15 mouse cellular contexts compared by ENCODE assay signal in the genomic region with DNA sequence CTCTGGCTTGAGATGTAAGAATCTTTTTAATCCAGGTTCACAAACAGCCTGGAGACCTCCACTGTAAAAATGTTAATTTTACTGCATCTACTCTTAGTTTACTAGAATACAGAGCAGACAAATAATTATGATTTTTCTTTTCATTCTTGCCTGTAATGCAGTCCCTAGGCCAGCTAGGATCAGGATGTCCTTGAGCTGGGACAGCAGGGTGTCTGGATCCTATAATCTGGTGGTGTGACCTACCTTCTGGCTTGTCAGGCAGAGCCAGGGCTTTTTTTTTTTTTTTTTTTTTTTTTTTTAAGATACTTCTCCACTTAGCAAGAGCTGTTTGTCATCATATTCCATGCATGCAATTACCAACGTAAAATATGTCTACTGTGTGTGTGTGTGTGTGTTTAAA. TPM values are rescaled to one million over a fixed set of nuclear protein-coding genes. Genes with fewer than 3 reads are reported as not detected.
DNase-seq lines count a peak whose midpoint lies in the region.
"Had no signal": no experiment of that assay in that cellular context is flagged by ENCODE, and none has a peak within 500 bp of the region (broad histone marks: within the 10 kb centered on the region; RNA-seq: fewer than 3 reads in every experiment).

No protein-coding gene starts in this region.

- peak; percentile 25 to 49 for DNase-seq in cerebellum, adult 18-20 months
- DNase-seq in cerebellum, adult 8-10 months = no peak
- DNase-seq in cerebellum, adult 9-10 months = peak; percentile 58
- peak; percentile 36 to 48 for DNase-seq in cerebellum, postnatal 14 days
- DNase-seq in adipocyte (ENCODE audit: low spot score) = no peak
- no peak for DNase-seq in adrenal gland, postnatal 14 days
- DNase-seq in neural tube, embryonic 10.5 days (ENCODE audit: extremely low spot score, low spot score) = no peak
- DNase-seq: adrenal gland, adult 2 months; adrenal gland, postnatal 25 days; gastrocnemius, adult 2 months; gastrocnemius, postnatal 14 days; heart, postnatal 10 days; heart, postnatal 36 days; kidney, adult 11 months; kidney, adult 8-10 months had no signal

RNA-seq across cellular contexts. Expression of gene 4932438A13Rik, which starts 37.8 kb away (rescaled TPM):
- total RNA-seq in adrenal gland, postnatal 14 days (2021) = 42.6 and 49.7 TPM in 2 replicates

Comparison
In these comparisons a context has a peak if more than half of its experiments do, and no peak if none do; other contexts are left out.
1. DNase-seq: peak in cerebellum, adult 18-20 months (2 of 2), cerebellum, adult 9-10 months (single experiment) and cerebellum, postnatal 14 days (2 of 2); none in cerebellum, adult 8-10 months (single experiment), adipocyte (single experiment), adrenal gland, postnatal 14 days (single experiment) and neural tube, embryonic 10.5 days (single experiment).